Mouse (Mus musculus) mouse trophoblast stem cell (cell line): ENCODE measurements around the gene Med13l.

ENCODE experiments used
- in situ Hi-C, 2 experiments: fragments of 300-500 bp; cut with MseI, MboI; formaldehyde crosslinking; loops; 2 replicates in 1 of 2; 3 replicates in 1 of 2; pipeline ENCODE4 v1.15.1; 2025

The Med13l gene

DNA sequence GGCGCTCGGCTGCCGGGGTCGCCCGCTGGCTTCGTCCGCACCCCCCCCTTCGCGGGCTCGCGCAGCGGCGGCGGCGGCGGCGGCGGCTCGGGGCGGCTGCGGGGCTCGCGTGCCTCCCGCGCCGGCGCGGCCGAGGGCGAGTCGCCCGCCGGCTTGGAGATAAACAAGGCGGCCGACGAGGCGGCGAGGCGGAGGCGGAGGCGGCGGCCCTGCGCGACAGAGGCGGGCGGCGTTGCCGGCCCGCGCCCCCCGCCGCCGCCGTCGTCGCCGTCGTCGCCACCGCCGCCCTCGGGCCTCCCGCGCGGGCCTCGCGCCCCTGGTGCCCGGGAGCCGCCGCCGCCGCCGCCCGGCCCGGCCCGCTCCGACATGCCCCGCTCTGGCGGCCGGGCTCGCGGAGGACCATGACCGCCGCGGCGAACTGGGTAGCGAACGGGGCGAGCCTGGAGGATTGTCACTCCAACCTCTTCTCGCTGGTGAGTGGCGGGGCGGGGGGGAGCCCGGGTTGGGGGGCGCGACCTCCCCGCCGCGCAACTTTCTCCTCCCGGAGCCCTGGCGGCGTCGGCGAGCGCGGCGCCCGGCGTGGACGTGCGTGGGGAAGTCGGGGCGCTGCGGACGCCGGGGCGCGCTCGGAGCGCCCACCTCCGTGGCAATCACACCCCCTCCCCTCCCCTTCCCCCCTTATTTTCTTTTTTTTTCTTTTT lies at the start of gene Med13l:
Med13l (plus strand) TSS at position 295 of the 701 bp plus-strand sequence.
- in situ Hi-C loops = no loop called here

DNA sequence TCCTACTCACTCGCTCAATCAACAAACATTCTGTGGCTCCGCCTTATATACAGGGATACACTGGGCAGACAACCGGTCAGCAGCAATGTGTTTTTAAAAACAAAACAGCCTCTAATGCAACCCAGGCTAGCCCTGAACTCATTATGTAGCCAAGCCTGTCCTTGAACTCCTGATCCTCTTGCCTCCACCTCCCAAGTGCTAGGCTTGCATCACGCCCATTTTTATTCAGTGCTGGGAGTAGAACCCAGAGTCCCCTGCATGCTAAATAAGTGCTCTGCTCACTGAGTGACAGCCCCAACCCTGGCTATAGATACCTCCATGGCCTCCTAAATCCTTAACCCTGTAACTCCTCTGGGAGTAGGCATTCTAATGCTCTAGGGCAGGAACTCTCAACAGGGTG lies 49.5 kb upstream of the Med13l start:
- in situ Hi-C loops = no loop called here

DNA sequence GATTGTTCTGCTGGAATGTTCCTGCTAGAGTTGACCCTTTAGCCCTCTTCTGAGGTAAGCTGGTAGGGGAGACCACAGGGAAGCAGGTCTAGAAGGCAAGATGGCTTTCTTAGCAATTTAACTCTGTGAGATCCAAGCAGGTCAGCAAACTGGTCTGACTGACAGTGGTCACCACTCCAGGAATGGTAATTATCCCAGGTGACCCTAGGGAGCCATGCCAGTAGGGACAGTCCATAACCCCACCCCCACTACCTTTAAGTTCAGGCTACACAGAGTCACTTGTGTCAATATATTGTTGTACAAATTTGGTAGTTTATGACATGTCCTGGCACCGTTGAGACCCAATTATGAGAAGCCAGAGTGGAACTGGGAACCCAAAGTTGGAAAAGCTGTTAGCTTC lies 47.5 kb upstream of the Med13l start:
- in situ Hi-C loops = no loop called here

DNA sequence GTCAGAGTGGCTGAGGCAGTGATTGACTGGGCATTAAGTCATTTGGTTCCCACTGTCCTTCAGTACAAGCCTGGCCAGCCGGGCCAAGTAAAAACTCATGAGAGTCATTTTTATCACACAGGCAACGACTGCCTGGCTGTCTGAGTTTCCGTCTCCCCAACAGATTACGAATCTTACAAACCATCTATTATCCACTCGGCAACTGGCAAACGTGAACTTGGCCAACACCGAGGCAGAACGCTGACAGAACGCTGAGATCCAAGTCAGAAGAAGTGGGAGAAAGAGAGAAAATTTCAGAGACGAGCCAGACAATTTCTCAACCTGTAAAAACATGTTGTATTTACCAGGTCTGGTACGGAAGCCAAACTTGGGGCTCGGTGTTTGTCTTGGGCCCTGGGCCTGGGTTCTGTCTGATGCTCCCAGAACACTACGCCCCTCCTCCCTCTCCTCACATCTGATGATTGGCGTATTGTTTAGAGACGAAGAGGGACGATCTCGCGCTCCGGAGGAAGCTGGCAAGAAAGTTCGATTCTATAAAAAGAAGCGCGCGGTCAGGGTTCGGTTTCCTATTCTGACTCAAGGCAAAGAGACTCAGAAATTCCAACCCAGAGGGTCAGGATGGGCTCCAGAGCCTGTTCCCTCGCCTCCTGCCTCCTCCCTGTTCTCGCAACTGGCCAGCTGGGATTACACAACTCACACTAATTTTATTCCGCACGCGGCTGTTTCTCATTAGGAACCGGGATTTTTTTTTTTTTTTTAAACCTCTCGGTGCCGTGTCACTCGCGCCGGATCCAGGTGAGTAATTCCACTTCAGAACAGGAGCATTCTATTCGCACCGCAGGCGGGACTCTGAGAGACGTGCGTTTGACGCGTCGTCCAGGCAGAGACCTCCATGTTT lies 46.6 kb upstream of the Med13l start:
- in situ Hi-C loops = no loop called here

DNA sequence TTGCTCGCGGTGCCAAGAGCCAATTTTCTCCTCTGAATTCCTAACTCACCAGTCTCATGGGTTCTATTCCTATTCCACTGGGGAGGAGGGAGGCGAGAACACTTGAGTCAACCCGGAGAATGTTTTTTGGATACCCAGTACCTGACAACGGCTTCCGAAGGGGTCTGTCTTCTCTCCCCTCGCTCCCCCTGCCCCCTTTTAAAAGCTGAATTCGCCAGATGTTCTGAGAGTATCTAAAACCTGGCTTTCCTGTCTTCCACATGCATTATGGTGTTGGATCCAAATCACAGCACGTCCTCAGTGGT lies 46.0 kb upstream of the Med13l start:
- in situ Hi-C loops = no loop called here

DNA sequence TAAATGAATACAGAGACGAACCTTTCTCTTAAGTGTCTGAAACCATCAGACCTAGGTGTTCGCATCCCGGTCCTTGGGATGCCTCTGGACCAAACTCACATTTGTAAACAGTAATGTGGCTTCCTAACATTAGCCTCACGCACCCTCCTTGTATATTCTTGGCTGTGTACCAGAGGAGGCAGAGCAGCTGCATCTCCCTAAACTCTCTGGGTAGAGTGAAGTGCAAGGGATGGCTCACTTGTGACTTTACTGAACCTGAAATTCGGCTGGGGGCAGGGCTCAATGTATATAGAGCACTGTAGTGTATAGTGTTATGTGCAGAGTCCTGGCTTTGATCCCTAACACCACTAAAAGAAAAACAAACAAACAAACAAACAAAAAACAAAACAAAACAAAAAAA lies 45.6 kb upstream of the Med13l start:
- in situ Hi-C loops = no loop called here

DNA sequence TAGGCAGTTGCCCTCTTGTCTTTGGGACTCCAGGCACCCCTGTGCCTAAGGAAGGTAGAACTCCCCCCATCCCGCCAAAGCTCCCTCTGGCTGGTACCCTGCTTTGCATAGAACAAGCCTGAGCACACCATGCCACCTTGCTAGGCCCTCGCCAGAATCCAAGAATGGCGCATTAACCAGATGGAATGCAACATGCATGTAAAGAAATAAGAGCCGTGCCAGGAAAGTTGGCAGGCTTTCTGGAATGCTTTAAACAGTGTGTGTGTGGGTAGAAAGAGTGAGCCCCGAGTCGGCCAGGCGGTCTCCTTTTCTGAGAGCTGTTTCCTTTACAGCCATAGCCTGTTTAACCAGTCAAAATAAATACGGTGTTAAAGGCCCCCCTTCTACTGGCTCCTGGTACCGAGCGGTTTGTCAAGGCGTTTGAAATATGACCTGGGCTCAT lies 45.2 kb upstream of the Med13l start:
- in situ Hi-C loops = no loop called here

DNA sequence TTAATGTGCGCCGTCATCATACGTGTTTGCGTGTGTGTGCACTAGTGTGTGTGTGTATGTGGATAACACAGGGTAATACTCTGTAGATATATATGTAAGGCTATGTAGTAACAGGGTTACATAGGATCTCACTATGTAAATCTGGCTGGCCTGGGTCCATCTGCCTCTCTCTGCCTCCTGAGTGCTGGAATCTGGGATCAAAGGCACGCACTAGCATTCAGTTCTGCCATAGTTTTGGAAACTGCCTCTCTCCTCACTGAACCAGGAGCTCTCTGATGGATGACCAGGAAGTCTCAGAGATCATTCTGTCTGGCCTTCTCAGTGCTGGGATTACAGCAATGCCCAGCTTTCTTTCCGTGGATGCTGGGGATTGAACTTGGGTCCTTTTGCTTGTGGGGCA lies 44.4 kb upstream of the Med13l start:
- in situ Hi-C loops = no loop called here

DNA sequence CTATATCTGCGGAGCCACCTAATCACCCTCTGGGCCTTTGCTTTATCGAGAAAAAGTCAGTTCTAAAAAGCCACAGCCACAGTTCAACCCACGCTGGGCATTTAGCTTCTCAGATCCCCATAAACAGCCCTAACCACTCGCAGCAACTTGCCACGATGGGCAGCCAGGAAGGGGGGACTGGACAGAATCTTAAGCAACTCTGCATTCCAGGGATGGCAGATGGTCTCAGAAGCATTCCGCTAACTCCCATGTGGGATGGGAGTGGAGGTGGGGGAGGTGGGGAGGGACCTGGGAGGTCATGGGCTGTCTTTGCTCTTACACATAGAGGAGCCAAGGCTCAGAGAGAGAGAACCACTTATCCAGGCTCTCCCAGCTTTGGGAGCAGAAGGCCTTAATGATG lies 44.0 kb upstream of the Med13l start:
- in situ Hi-C loops = no loop called here

DNA sequence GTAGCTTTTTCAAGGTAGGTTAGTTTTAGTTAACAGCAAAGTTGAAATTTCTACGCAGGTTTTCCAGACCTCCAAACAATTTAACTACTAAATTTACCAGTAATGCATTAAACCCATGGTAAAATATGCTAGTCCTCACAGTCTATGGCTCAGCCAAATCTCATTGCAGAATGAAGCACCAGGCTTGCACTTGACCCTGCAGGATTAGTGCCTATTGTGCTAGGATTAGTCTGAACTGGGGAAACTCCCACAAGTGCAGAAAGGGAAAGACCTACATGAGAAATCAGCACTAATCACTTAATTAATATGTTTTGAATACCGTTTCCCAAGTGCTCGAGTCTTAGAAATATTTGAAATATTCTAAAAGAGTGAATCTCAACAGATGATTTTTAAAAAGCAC lies 40.0 kb upstream of the Med13l start:
- in situ Hi-C loops = no loop called here

DNA sequence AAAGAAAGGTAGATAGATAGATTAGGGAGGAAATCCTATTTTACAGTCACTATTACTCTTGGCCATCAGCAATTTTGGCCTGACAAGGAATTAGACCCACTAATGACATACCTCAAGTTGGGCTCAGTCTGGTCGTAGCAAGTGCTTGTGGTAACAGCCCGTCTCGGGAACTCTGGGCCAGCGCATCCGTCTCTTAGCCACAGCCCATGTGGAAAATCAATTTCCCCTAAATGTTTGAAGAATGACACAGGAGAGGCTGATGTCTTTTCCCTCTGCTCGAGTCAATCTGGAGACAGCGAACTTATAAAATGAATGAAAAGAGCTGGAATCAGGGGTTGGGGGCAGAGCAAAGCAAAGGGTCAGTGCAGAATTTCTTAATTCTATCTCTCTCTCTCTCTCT lies 36.1 kb upstream of the Med13l start:
- in situ Hi-C loops = no loop called here

DNA sequence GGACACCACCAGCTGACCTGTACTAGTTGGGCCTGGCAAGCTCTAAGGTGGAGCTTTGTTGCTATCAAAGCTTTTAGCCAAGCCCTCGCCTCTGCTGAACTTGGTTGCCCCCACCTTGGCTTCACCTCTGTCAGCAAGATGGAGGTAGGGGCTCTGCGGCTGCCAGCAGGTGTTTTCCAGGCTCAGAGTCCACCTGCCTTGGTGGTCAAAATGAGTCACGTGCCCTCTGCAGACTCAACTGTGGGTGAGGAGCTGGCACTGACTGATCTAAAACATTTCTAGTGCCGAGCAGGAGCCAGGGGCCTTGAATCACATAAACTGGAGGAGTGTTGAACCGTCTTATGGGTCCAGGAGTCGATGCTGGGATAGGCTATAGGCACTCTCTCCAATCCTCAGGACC lies 34.8 kb upstream of the Med13l start:
- in situ Hi-C loops = no loop called here

DNA sequence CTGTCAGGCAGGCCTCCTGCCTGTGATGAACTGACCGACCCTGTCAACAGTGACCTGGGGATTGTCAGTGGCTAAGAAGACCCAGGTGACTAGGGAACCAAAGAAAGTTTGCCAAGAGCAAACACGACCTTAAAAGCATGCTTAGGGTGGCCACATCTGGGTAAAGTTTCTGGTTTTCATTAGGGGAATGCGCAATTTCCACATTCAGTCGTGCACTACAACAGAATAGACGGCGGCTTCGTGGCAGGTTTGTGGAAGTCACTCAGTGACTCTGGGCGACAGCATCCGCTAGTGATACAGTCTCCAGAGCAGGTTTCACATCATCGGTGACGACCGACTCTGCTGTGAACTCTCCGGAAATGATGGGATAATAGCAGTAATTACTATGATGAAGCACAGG lies 34.0 kb upstream of the Med13l start:
- in situ Hi-C loops = no loop called here

DNA sequence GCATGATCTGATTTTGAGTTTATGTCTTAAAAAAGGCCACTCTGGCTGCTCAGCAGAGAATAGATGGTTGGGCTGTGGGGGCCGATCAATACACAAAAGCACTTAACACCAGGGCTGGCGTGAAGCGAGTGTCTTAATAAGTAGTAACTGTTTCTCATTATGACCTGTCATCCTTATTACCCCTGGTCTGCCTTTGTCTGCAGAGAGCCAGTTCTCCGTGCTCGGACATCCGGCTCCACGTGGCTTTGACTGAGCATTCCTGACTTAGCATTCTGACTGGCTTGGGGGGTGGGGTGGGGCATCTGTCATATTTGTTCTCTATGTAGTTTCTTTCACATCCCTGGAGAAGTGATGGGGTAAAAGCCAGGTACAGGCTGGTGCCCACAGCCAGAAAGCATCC lies 31.2 kb upstream of the Med13l start:
- in situ Hi-C loops = no loop called here

DNA sequence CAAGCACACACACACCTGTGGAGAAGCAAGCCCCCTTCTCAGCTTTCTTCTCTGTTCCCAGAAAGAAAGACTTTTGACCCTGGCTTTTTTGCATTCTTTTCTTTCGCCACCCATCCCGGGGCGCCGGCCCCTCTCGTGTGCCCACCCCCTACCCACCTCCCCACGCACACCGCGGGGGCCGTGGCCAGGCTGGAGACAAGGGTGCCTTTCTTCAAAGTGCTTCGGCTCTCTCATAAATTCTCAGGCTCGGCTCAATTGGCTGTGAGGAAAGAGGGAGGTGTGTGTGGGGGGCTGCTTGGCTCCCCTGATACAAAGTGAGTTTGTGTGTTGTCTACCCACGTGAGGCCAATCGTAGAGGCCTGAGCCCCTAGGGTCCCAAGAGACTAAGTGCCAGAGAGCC lies 28.4 kb upstream of the Med13l start:
- in situ Hi-C loops = no loop called here

DNA sequence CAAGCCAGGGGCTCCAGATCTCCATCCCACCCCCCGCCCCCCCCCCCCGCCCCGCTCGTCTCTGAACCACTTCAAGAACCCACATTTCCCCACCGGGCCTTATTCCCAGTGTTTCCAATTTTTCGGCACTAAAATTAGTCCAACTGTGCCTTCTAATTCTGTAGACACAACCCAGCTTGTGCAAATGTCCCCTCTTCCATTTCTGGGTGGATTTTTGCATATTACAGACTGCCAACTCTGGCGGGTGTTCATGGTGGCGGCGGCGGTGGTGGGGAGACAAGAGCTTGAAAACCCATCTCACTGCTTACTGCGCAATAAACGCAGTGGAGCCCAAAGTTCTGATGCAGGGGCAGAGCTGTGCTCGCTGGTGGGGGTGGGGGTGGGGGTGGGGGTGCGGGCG lies 27.8 kb upstream of the Med13l start:
- in situ Hi-C loops = no loop called here

DNA sequence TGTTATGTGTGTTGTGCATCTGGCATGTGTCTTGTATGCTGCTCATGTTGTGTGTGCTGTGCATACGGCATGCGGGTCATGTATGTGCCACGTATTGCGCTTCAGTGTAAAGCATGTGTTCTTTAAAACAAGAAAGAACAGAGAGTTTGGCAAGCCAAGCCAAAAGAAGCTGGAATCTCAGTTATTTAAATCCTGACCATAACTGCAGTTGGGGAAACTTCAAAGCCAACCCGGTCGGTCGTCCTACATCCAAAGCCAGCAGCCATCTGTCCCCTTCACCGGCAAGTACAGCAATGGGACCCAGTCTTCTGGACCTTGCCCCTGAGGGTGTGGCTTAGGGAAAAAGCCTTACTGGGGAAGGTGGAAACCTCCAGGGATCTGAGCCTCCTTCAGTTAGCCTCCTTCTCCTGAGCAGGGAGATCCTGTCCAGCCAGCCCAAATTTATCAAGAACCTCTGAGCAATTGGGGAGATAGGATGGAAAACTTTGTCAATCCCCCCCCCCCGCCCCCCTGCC lies 26.0 kb upstream of the Med13l start:
- in situ Hi-C loops = no loop called here

DNA sequence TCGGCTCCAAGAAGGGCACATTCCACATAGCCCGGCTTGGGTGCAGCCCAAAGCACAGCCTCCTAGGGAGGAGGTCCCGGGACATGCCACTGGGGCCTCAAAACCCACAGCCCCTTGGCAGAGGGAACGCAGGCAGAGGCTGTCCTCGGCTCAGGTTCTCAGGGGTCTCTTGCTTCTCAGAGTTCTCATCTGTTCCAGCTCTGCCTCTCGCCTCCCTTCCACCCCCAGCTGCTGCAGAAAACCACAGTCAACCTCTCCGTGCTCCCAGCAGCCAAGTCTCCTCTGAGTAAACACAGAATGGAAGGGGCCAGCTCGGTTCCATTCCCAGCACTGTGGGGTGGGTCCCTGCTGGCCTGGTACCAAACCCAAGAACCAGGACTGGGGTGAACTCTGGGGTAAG lies 25.3 kb upstream of the Med13l start:
- in situ Hi-C loops = no loop called here

DNA sequence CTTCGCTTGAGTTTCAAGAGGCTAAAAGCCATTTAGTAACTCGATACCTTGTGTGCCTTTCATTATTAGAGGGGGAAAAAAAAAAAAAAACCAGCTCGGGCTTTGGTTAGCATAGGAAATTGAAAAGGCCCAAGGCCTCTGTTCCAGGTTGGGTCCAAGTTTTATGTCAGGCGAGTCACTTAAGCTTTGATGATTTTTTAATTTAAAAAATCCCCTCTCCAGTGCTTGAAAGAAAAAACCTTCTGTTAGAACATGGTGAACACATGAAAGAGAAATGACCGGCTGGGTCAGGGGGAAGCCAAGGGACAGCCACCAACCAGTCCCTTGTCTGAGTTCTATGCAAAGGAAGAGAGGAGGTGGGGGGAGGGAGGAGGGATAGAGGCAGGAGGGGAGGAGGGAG lies 22.0 kb upstream of the Med13l start:
- in situ Hi-C loops = no loop called here

DNA sequence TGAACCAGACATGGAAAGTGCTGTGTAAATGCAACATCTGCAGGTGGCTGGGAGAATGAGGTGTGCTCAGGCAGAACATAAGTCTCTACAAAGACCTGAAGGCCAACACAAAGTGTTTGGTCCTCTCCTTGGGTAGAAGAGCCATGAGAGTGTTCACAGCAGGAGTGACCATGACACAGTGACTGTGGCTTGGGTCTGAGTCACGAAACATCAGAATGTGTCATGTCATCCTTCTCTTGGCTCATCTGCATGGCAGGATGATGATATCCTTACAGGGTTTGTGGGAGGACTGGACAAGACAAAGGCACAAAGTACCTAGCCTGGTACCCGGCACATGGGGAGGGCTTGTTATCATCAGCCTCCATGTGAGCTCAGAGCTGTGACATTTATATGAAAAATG lies 16.7 kb upstream of the Med13l start:
- in situ Hi-C loops = no loop called here

DNA sequence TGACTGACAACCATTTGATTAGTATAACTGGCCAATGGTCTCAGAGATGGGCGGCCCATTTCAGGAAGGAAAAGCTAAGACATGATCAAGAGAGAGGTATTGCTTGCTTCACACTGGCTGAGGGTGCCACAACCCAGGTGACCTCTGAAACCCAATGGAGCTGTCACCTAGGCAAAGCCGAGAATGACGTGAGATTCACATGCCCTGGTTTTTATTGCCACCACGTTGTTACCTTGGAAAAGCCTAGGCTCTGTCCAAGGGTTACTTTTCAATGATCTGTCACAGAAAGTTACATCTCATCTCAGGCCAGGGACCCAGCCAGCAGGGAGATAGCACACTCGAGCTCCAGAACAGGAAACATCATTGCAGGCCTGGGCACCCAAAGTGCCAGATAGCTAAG lies 10.0 kb upstream of the Med13l start:
- in situ Hi-C loops = no loop called here

DNA sequence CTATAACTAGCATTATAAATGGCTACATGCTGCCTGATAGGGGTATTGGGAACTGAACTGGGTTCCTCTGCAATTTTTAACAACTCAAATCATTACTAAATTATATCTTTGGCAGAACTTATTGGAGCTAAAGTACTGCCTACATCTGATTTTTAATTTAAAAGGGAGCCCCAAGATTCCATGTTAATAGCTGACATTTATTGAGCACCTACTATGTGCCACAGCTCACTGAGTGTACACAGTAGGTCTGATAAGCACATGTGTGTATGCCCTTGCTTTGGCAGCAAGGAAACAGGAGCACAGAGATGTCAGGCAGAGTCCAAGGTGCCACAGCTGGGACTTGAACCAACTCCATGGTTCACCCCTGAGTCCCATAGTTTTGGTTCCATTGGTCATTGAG lies 7.2 kb upstream of the Med13l start:
- in situ Hi-C loops = no loop called here

DNA sequence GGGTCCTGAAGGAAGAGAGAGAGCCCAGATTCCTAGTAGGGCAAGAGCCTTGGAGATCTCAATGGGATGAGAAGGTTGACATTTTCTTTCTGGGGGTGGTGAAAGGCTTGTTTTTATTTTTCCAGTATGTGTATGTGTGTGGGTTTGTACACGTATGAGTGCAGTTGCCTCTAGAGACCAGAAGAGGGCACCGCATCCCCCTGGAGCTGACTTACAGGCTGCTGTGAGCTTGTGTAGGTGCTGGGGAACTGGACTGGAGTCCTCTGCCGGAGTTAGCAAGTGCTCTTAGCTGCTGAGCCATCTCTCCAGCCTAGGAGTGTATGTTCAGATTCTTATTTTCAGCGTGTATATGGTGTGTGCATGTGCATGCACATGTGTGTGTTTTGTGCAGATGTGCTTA lies 5.2 kb upstream of the Med13l start:
- in situ Hi-C loops = no loop called here
